Mouse (Mus musculus) lung, postnatal 36 days (tissue): ENCODE measurements around the gene Ppp1r16b.

Experiments
- DNase-seq: peaks from one replicate; pipeline ENCODE4 v3.0.0; 2022; ENCODE audit warnings: mixed read lengths

Gene Ppp1r16b

DNA sequence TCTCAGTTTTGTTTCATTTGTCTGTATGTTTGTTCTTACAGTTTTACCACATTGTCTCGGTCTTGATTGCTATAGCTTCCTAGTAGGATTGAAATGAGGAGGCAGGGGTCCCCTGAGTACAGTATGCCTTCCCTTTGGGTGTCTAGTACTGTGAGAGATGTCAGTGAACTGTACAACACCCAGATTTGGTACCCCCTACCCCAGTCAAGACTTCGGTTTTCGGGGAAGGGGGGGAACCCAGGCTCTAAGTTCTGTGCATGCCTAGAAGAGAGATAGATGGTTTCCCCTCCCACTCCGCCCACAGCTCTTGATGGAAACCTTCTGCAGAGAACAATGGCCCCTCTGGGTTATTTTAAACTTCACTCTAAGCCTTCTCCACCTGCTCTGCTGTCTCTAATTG lies at the start of gene Ppp1r16b:
Gene Ppp1r16b (plus strand): TSS at position 301 of the 400 bp plus-strand sequence.
- DNase-seq, result no peak

DNA sequence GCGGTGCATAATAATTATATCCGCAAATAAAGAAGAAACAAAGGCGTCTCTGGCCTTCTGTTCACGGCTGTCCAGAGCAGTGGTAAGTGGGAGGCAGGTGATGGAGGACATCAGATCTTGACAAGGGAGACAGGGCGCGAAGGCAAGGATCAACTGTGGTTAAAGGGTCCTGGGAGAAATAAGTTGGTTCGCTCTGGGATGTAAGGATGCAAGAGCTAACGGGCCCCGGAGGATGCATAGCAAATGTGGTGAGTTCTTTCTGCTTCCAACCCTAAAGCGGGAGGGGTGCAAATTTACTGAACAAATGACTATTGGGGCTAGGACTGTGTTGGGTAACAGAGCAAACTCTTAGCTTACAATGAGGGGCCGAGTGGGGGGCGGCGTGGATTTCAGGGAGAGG lies 49.5 kb upstream of the Ppp1r16b start:
- DNase-seq, result no peak

DNA sequence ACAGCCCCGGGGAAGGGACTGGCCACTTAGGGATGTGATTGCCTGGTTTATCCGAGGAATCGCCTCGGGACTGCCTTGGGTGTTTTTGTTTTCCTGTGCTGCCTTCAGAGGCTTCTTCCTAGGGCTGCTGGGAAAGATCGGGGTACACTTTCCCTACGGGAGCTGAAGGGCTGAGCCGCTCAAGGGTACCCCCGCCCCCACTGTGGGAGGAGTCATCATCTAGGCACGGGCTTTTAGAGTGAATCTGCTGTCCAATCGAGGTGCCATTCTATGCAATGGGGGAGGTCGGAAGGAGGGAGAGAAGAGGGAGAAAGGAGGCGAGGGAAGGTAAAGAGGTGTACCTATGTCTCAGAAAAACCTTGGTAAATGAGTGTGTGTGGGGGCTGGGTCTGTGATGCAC lies 48.9 kb upstream of the Ppp1r16b start:
- DNase-seq, result no peak

DNA sequence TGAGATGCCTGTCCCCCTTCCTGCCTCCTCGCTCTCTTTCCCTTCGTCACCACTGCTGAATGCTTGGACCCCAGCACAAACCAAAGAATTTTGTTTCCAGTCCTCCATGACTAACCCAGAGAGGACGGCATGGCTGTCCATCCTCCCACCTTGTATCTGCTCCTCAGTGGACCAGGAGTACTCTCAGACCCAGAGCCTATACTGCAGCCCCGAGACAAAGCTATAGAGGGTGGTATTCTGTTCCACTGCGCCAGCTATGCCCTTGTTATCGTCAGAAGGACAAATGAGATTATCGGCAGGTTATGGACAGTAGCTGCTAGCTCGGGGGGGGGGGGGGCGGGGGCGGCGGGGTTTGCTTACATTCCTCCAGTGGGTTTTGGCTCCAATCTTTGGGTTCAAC lies 48.4 kb upstream of the Ppp1r16b start:
- no peak for DNase-seq

DNA sequence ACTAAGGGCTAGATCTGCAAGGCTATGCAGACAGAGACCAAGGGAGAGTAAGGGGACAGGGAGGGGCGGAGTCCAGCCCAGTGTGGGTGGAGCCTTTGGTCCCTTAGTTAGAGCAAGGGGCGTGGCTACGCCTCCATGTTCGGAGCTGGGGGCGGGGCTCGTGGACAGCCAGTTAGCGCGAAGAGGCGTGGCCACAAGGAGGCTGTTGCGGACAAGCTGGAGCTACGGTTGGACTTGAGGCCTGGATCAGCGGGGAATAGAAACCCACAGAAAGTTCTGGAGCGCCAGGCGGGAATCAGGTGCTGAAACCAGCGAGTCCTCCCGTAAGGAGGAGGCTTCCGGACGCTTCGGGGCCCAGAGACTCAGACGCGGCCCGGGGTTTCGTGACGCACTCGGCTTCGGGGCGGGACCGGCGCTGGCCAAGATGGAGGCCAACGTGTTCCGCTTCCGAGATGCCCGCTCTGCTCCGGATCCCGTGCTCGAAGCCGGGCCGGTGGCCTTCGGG lies 40.4 kb upstream of the Ppp1r16b start, which contains the start of gene Actr5:
Gene Actr5 (plus strand): TSS at position 171 of the 505 bp plus-strand sequence.
- DNase-seq, result peak; percentile 98

DNA sequence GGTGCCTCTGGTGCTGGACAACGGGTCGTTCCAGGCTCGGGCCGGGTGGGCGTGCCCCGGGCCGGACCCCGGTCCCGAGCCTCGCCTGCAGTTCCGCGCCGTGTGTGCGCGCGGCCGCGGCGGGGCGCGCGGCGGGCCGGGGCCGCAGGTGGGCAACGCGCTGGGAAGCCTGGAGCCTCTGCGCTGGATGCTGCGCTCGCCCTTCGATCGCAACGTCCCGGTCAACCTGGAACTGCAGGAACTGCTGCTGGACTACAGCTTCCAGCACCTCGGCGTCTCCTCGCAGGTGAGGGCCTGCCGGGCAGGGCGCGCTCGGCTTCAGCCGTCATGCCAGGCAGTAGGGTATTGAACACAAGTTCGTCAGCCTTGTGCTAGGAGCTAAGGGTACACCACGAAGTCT lies 40.0 kb upstream of the Ppp1r16b start:
- peak; percentile 16 for DNase-seq

GRCm38 (mm10) chr2:158625697-158626096 lies 39.5 kb upstream of the Ppp1r16b start:
- DNase-seq, result no peak

DNA sequence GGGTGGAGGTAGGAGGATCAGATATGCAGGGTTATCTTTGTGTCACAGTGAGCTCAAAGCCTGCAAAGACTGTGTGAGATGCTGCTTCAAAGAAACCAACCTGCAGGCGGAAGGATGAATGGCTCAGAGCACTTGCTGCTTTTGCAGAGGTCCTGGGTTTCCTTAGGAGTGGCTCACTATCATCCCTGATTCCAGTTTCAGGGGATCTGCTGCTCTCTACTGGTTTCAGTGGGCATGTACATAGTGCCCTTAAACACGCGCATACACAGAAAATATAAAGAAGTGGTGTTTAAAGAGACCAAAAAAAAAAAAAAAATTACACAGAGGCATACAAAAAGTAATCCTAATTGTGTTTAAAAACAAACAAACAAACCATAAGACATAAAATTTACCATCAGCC lies 36.3 kb upstream of the Ppp1r16b start:
- no peak for DNase-seq

GRCm38 (mm10) chr2:158629414-158629813 lies 35.8 kb upstream of the Ppp1r16b start:
- peak; percentile 26 for DNase-seq

- DNase-seq, result no peak
Observed at GRCm38 (mm10) chr2:158631873-158632272, 33.3 kb upstream of the Ppp1r16b start.

DNA sequence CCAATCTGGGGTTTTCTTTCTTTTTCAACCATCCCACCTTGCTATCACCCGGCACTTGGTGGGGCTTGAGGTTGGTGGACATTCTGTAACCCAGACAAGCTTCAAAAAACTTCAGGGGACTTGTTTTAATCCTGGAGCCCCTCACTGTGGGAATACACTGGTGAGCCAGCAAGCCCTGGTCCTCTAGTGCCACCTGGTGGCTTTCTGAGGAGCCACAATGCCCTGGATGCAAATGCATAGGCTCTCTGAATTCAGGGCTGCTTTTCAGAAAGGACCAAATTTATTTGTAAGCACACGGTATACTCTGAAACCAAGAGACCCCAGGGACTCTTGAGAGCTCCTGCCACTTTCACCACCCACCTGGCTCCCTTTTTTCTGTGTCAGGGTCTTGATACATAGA lies 23.3 kb upstream of the Ppp1r16b start:
- peak; percentile 83 for DNase-seq

- no peak for DNase-seq
Observed at GRCm38 (mm10) chr2:158642587-158642986, 22.6 kb upstream of the Ppp1r16b start.

- DNase-seq, result no peak
Observed at GRCm38 (mm10) chr2:158643791-158644190, 21.4 kb upstream of the Ppp1r16b start.

- DNase-seq, result no peak
Observed at GRCm38 (mm10) chr2:158651159-158651908, 13.9 kb upstream of the Ppp1r16b start.

GRCm38 (mm10) chr2:158652985-158653384 lies 12.2 kb upstream of the Ppp1r16b start:
- DNase-seq, result peak; percentile 91

DNA sequence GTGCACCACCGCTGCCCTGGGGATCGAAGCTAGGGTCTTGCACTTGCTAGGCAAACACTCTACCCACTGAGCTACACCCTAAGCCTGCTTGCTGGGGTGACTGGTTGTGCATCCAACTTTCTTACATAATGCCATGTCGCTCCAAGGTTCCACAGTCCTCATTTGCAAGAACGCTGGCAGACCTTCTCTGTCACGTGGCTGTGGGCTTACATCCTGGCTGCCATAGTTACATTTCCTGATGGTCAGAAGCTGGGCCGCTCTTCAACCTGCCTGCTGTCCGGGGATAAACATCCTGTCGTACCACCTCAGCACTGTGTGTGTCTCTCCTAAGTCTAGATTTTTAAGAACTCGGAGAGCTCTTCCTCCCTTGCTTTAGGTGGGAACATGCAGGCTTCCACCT lies 10.5 kb upstream of the Ppp1r16b start:
- DNase-seq, result peak; percentile 88

DNA sequence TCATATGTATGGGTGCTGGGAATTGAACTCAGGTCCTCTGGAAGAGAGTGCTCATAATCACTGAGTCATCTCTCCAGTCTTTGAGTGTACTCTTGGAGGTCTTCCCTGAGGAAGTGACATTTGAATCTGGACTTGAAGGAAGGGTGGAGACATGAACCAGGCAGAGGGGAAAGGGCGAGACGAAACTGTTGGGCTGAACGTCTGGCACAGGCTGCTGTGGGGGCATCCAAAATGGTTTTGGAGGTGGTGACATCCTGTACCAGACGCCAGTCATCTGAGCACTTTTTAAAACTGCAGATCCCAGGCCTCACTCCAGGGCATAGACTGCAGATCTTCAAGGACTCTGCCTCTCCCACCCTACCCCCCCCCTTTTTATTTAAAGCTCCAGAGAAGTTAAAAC lies 9.4 kb upstream of the Ppp1r16b start:
- DNase-seq, result peak; percentile 56

GRCm38 (mm10) chr2:158658822-158659221 lies 6.4 kb upstream of the Ppp1r16b start:
- DNase-seq, result peak; percentile 83

- DNase-seq, result no peak
Observed at GRCm38 (mm10) chr2:158659346-158659745, 5.9 kb upstream of the Ppp1r16b start.

DNA sequence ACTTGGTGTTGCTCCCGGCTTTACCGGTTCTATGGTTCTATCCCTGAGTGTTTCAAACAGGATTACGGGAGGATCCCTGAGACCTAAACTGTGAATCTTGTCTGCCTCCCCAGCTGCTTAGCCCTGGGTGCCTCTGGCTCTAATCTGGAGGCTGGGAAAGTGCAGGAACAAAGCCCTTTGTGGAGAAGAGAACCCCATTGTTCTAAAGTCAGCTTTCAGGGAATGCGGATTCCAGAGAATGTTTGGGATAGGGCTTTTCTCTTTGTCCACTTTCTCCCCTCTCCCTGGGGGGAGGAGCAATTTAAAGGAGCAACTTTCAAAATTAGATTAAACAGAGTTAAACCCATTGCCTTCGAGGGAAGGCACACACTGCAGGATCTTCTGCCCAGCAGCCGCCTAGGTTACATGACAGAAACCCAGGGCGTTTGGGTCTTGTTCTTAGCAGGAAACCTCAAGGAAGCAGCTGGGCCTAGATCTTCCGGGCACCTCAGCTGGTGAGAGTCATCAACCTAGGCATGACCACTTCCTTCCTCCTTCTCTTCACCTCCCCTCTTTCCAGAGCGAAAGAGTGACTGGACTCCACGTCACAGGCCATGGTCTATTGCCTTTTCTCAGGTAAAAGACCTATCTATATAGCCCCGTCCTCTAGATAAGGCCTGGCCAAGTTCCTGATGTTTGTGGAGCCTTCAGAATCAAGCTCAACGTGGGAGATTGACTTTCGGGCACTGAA lies 1.0 kb downstream of the Ppp1r16b start:
- peak; percentile 68 for DNase-seq

- peak; percentile 70 for DNase-seq
Observed at GRCm38 (mm10) chr2:158667022-158667670, 1.9 kb downstream of the Ppp1r16b start.

DNA sequence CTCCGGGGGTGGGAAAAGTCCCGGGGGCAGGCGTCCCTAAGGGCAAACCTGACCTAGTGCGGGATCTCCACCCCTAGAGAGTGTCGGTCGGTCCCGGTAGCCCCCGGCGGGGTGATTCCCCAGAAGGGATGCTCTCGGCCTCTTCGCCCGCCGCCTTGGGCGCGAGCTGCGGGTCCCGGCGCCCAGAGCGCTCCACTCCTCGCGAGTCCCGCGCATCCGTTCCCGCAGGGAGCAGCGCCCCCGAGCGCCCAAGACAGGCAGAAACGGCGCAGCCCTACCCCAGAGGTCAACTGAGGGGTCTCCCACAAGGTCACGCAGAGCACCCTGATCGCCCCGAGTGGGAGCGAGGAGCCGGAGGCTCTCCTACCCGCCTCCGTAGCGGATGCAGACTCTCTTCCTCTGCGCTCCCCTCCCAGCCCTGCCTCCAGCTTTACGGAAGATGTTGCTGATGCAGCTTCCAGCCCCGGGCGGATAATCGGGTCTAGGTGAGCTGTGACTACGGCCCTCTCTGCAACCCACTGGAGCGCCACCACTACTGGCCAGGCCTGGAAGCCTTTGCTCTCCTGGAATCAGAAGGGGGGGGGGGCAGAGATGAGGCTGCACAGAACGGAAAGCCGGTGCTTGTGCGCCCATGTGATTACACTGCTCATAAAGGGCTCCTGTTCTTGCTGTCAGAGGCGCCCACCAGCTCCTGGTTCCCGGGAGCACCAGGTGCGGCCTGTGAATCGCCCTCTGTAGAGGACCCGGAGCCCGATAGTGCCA lies 2.7 kb downstream of the Ppp1r16b start:
- DNase-seq, result peak; percentile 51
